Mouse (Mus musculus): ENCODE results near the gene Dnah5. TPM values are rescaled to one million over a fixed set of nuclear protein-coding genes. Genes with fewer than 3 reads are reported as not detected.
"Not testable (repeated sequence)": the region's sequence is repeated elsewhere in the genome, so short reads cannot be mapped to it uniquely, and the experiment has no call there.

The Dnah5 gene
- polyA plus RNA-seq, 1 experiment from 2014 or later, result 0.01 TPM

- H3K27ac ChIP-seq (ENCODE audit: low read length), result no peak overlapping the region
- WGBS, result 59% methylated on average over 8 of the region's 8 CpGs
Observed at GRCm38 (mm10) chr15:28399258-28399657, 195.7 kb downstream of the Dnah5 start.

GRCm38 (mm10) chr15:28404630-28405029 is 201.1 kb downstream of the Dnah5 start:
- no peak overlapping the region for H3K4me2 ChIP-seq (ENCODE audit: low read depth, low read length)
- peaks cover 2% of the 10 kb centered on the region; the same call in 1 of the 2 replicates for H3K4me1 ChIP-seq (ENCODE audit: control insufficient read depth, insufficient read depth, low read length)
- H3K9me3 ChIP-seq (ENCODE audit: control insufficient read depth, low read length), result no peaks in the 10 kb centered on the region
- no peak overlapping the region for H3K4me3 ChIP-seq (ENCODE audit: low read length)
- no peak for ATAC-seq
- H3K36me3 ChIP-seq (ENCODE audit: control insufficient read depth, insufficient read depth, low read length), result no peaks in the 10 kb centered on the region
- H3K27me3 ChIP-seq (replicated peaks; ENCODE audit: control insufficient read depth, insufficient read depth, low read length), result no peaks in the 10 kb centered on the region
- no peak overlapping the region for H3K27ac ChIP-seq (ENCODE audit: low read length)
- WGBS, result 65% methylated on average over 3 of the region's 3 CpGs
- no peak overlapping the region for H3K9ac ChIP-seq (ENCODE audit: low read depth, low read length)

More at GRCm38 (mm10) chr15:28399258-28399657, 195.7 kb downstream of the Dnah5 start:
- ATAC-seq, result no peak
- Histone ChIP-seq H3K4me1 (ENCODE audit: control insufficient read depth, insufficient read depth, low read length) (no peaks in the 10 kb centered on the region), H3K4me3 (ENCODE audit: low read length) (no peak overlapping the region), H3K4me2 (ENCODE audit: low read depth, low read length) (no peak overlapping the region), H3K9ac (ENCODE audit: low read depth, low read length) (no peak overlapping the region), H3K36me3 (ENCODE audit: control insufficient read depth, insufficient read depth, low read length) (no peaks in the 10 kb centered on the region), H3K9me3 (ENCODE audit: control insufficient read depth, low read length) (no peaks in the 10 kb centered on the region), H3K27me3 (replicated peaks; ENCODE audit: control insufficient read depth, insufficient read depth, low read length) (no peaks in the 10 kb centered on the region)

- Histone ChIP-seq H3K9ac (ENCODE audit: low read depth, low read length) (no peak overlapping the region), H3K36me3 (ENCODE audit: control insufficient read depth, insufficient read depth, low read length) (no peaks in the 10 kb centered on the region), H3K27me3 (replicated peaks; ENCODE audit: control insufficient read depth, insufficient read depth, low read length) (no peaks in the 10 kb centered on the region), H3K4me3 (ENCODE audit: low read length) (no peak overlapping the region), H3K9me3 (ENCODE audit: control insufficient read depth, low read length) (no peaks in the 10 kb centered on the region), H3K4me2 (ENCODE audit: low read depth, low read length) (no peak overlapping the region), H3K4me1 (ENCODE audit: control insufficient read depth, insufficient read depth, low read length) (peaks cover 2% of the 10 kb centered on the region; the same call in 1 of the 2 replicates), H3K27ac (ENCODE audit: low read length) (no peak overlapping the region)
- ATAC-seq, result no peak
- 58% methylated on average over 2 of the region's 2 CpGs for WGBS
Observed at GRCm38 (mm10) chr15:28405136-28405535, 201.6 kb downstream of the Dnah5 start.

- H3K4me3 ChIP-seq (ENCODE audit: low read length), result no peak overlapping the region
- no peaks in the 10 kb centered on the region for H3K36me3 ChIP-seq (ENCODE audit: control insufficient read depth, insufficient read depth, low read length)
- no peak overlapping the region for H3K9ac ChIP-seq (ENCODE audit: low read depth, low read length)
- WGBS, result 77% methylated on average over 4 of the region's 4 CpGs
- ATAC-seq, result no peak
- H3K4me1 ChIP-seq (ENCODE audit: control insufficient read depth, insufficient read depth, low read length), result no peaks in the 10 kb centered on the region
- no peaks in the 10 kb centered on the region for H3K27me3 ChIP-seq (replicated peaks; ENCODE audit: control insufficient read depth, insufficient read depth, low read length)
- no peak overlapping the region for H3K4me2 ChIP-seq (ENCODE audit: low read depth, low read length)
- no peak overlapping the region for H3K27ac ChIP-seq (ENCODE audit: low read length)
- no peaks in the 10 kb centered on the region for H3K9me3 ChIP-seq (ENCODE audit: control insufficient read depth, low read length)
Observed at GRCm38 (mm10) chr15:28439702-28440101, 236.2 kb downstream of the Dnah5 start.

GRCm38 (mm10) chr15:28444494-28444893 is 240.9 kb downstream of the Dnah5 start:
- no peak overlapping the region for H3K9ac ChIP-seq (ENCODE audit: low read depth, low read length)
- no peak for ATAC-seq
- H3K27ac ChIP-seq (ENCODE audit: low read length), result no peak overlapping the region
- no peak overlapping the region for H3K4me2 ChIP-seq (ENCODE audit: low read depth, low read length)
- 92% methylated on average over 4 of the region's 4 CpGs for WGBS
- H3K4me1 ChIP-seq (ENCODE audit: control insufficient read depth, insufficient read depth, low read length), result no peaks in the 10 kb centered on the region
- H3K27me3 ChIP-seq (replicated peaks; ENCODE audit: control insufficient read depth, insufficient read depth, low read length), result no peaks in the 10 kb centered on the region
- no peaks in the 10 kb centered on the region for H3K36me3 ChIP-seq (ENCODE audit: control insufficient read depth, insufficient read depth, low read length)
- H3K9me3 ChIP-seq (ENCODE audit: control insufficient read depth, low read length), result no peaks in the 10 kb centered on the region
- no peak overlapping the region for H3K4me3 ChIP-seq (ENCODE audit: low read length)

GRCm38 (mm10) chr15:28461091-28461778 is 257.7 kb downstream of the Dnah5 start:
- H3K9me3 ChIP-seq (ENCODE audit: control insufficient read depth, low read length); H3K27ac ChIP-seq (ENCODE audit: low read length); H3K36me3 ChIP-seq (ENCODE audit: control insufficient read depth, insufficient read depth, low read length); H3K4me3 ChIP-seq (ENCODE audit: low read length); H3K9ac ChIP-seq (ENCODE audit: low read depth, low read length); ATAC-seq; H3K4me2 ChIP-seq (ENCODE audit: low read depth, low read length); H3K4me1 ChIP-seq (ENCODE audit: control insufficient read depth, insufficient read depth, low read length); H3K27me3 ChIP-seq (replicated peaks; ENCODE audit: control insufficient read depth, insufficient read depth, low read length): not testable (repeated sequence)
- WGBS, result 86% methylated on average over 2 of the region's 2 CpGs

GRCm38 (mm10) chr15:28466591-28467247 is 263.2 kb downstream of the Dnah5 start:
- no peaks in the 10 kb centered on the region for H3K4me1 ChIP-seq (ENCODE audit: control insufficient read depth, insufficient read depth, low read length)
- H3K27ac ChIP-seq (ENCODE audit: low read length), result no peak overlapping the region
- 90% methylated on average over 3 of the region's 3 CpGs for WGBS
- no peak for ATAC-seq
- no peak overlapping the region for H3K9ac ChIP-seq (ENCODE audit: low read depth, low read length)
- no peaks in the 10 kb centered on the region for H3K9me3 ChIP-seq (ENCODE audit: control insufficient read depth, low read length)
- H3K4me3 ChIP-seq (ENCODE audit: low read length), result no peak overlapping the region
- H3K4me2 ChIP-seq (ENCODE audit: low read depth, low read length), result no peak overlapping the region
- no peaks in the 10 kb centered on the region for H3K36me3 ChIP-seq (ENCODE audit: control insufficient read depth, insufficient read depth, low read length)
- no peaks in the 10 kb centered on the region for H3K27me3 ChIP-seq (replicated peaks; ENCODE audit: control insufficient read depth, insufficient read depth, low read length)

GRCm38 (mm10) chr15:28473749-28474390 is 270.3 kb downstream of the Dnah5 start:
- no peak overlapping the region for H3K9ac ChIP-seq (ENCODE audit: low read depth, low read length)
- no peak overlapping the region for H3K4me3 ChIP-seq (ENCODE audit: low read length)
- no peak overlapping the region for H3K27ac ChIP-seq (ENCODE audit: low read length)
- no peak for ATAC-seq
- H3K27me3 ChIP-seq (replicated peaks; ENCODE audit: control insufficient read depth, insufficient read depth, low read length), result no peaks in the 10 kb centered on the region
- H3K4me1 ChIP-seq (ENCODE audit: control insufficient read depth, insufficient read depth, low read length), result no peaks in the 10 kb centered on the region
- WGBS, result 61% methylated on average over 6 of the region's 6 CpGs
- H3K4me2 ChIP-seq (ENCODE audit: low read depth, low read length), result no peak overlapping the region
- no peaks in the 10 kb centered on the region for H3K36me3 ChIP-seq (ENCODE audit: control insufficient read depth, insufficient read depth, low read length)
- no peaks in the 10 kb centered on the region for H3K9me3 ChIP-seq (ENCODE audit: control insufficient read depth, low read length)

- H3K9me3 ChIP-seq (ENCODE audit: control insufficient read depth, low read length), result no peaks in the 10 kb centered on the region
- no peak overlapping the region for H3K4me3 ChIP-seq (ENCODE audit: low read length)
- no peaks in the 10 kb centered on the region for H3K4me1 ChIP-seq (ENCODE audit: control insufficient read depth, insufficient read depth, low read length)
- no peak overlapping the region for H3K9ac ChIP-seq (ENCODE audit: low read depth, low read length)
- no peaks in the 10 kb centered on the region for H3K36me3 ChIP-seq (ENCODE audit: control insufficient read depth, insufficient read depth, low read length)
- no peak for ATAC-seq
- no peak overlapping the region for H3K4me2 ChIP-seq (ENCODE audit: low read depth, low read length)
- no peak overlapping the region for H3K27ac ChIP-seq (ENCODE audit: low read length)
- WGBS, result 47% methylated on average over 4 of the region's 4 CpGs
- H3K27me3 ChIP-seq (replicated peaks; ENCODE audit: control insufficient read depth, insufficient read depth, low read length), result no peaks in the 10 kb centered on the region
Observed at GRCm38 (mm10) chr15:28502820-28503219, 299.3 kb downstream of the Dnah5 start.

Measured in intestine, embryonic 16.5 days (tissue).